Mouse (Mus musculus): Measurements from ENCODE around the gene Cfap161.

Gene Cfap161

GRCm38 (mm10) chr7:83739680-83740310, 54.9 kb downstream of the Cfap161 start:
- DNase-seq (ENCODE audit: low spot score) = no peak

GRCm38 (mm10) chr7:83738623-83739462, 55.8 kb downstream of the Cfap161 start:
- DNase-seq (ENCODE audit: low spot score) = no peak

GRCm38 (mm10) chr7:83737914-83738490, 56.7 kb downstream of the Cfap161 start:
- DNase-seq (ENCODE audit: low spot score) = no peak

- no peak for DNase-seq (ENCODE audit: low spot score)
These were observed 58.2 kb downstream of the Cfap161 start for GRCm38 (mm10) chr7:83736341-83737115.

GRCm38 (mm10) chr7:83735108-83735781, 59.4 kb downstream of the Cfap161 start:
- no peak for DNase-seq (ENCODE audit: low spot score)

- no peak for DNase-seq (ENCODE audit: low spot score)
These were observed 60.0 kb downstream of the Cfap161 start for GRCm38 (mm10) chr7:83734671-83735082.

GRCm38 (mm10) chr7:83734246-83734645, 60.4 kb downstream of the Cfap161 start:
- DNase-seq (ENCODE audit: low spot score) = no peak

- DNase-seq (ENCODE audit: low spot score) = no peak
These were observed 61.9 kb downstream of the Cfap161 start for GRCm38 (mm10) chr7:83732781-83733180.

- DNase-seq (ENCODE audit: low spot score) = no peak
These were observed 62.6 kb downstream of the Cfap161 start for GRCm38 (mm10) chr7:83731961-83732666.

- DNase-seq (ENCODE audit: low spot score) = no peak
These were observed 63.4 kb downstream of the Cfap161 start for GRCm38 (mm10) chr7:83731297-83731696.

- no peak for DNase-seq (ENCODE audit: low spot score)
These were observed 67.6 kb downstream of the Cfap161 start for GRCm38 (mm10) chr7:83726936-83727632.

GRCm38 (mm10) chr7:83725801-83726200, 68.9 kb downstream of the Cfap161 start:
- no peak for DNase-seq (ENCODE audit: low spot score)

- no peak for DNase-seq (ENCODE audit: low spot score)
These were observed 70.1 kb downstream of the Cfap161 start for GRCm38 (mm10) chr7:83724541-83724940.
